Mouse (Mus musculus) forelimb bud, embryonic 11.5 days (tissue): ENCODE measurements around the gene Defb36.

Experiments used
- DNase-seq: peaks from one replicate; pipeline ENCODE4 v3.0.0-alpha.2; 2012; ENCODE audit warnings: low read depth, low spot score

Defb36 gene

GRCm38 (mm10) chr2:152604057-152604456 is at the start of gene Defb36:
Defb36 (plus strand) TSS chr2:152604327.
- no peak for DNase-seq

GRCm38 (mm10) chr2:152556655-152557054 is 47.5 kb upstream of the Defb36 start:
- no peak for DNase-seq

GRCm38 (mm10) chr2:152569038-152569437 is 35.1 kb upstream of the Defb36 start, which contains the start of gene Gm17416:
Gm17416 (plus strand) TSS chr2:152569338.
- DNase-seq, result no peak

- DNase-seq, result no peak
Measured at GRCm38 (mm10) chr2:152569881-152570280, 34.2 kb upstream of the Defb36 start.

GRCm38 (mm10) chr2:152570313-152570712 is 33.8 kb upstream of the Defb36 start:
- no peak for DNase-seq

- DNase-seq, result no peak
Measured at GRCm38 (mm10) chr2:152572114-152572794, 31.9 kb upstream of the Defb36 start, which contains the start of gene Defb21. Defb21 (plus strand) TSS chr2:152572744.

GRCm38 (mm10) chr2:152573484-152573883 is 30.6 kb upstream of the Defb36 start:
- DNase-seq, result no peak

- DNase-seq, result no peak
Measured at GRCm38 (mm10) chr2:152580107-152580506, 24.0 kb upstream of the Defb36 start, which contains the start of gene Defb19. Defb19 (minus strand) TSS chr2:152580312.

GRCm38 (mm10) chr2:152580612-152581011 is 23.5 kb upstream of the Defb36 start:
- no peak for DNase-seq

- DNase-seq, result no peak
Measured at GRCm38 (mm10) chr2:152586926-152587560, 17.1 kb upstream of the Defb36 start.

- no peak for DNase-seq
Measured at GRCm38 (mm10) chr2:152588450-152588849, 15.7 kb upstream of the Defb36 start.

GRCm38 (mm10) chr2:152589021-152589420 is 15.1 kb upstream of the Defb36 start:
- DNase-seq, result no peak

- DNase-seq, result no peak
Measured at GRCm38 (mm10) chr2:152599299-152599698, 4.8 kb upstream of the Defb36 start, which contains the start of gene Defb45. Defb45 (minus strand) TSS chr2:152599399.

GRCm38 (mm10) chr2:152600076-152600475 is 4.1 kb upstream of the Defb36 start:
- no peak for DNase-seq

GRCm38 (mm10) chr2:152601275-152601960 is 2.7 kb upstream of the Defb36 start:
- no peak for DNase-seq

GRCm38 (mm10) chr2:152607746-152608145 is 3.6 kb downstream of the Defb36 start:
- no peak for DNase-seq

- no peak for DNase-seq
Measured at GRCm38 (mm10) chr2:152608719-152609118, 4.6 kb downstream of the Defb36 start.

GRCm38 (mm10) chr2:152612193-152612592 is 8.1 kb downstream of the Defb36 start:
- DNase-seq, result no peak

GRCm38 (mm10) chr2:152615563-152615962 is 11.4 kb downstream of the Defb36 start:
- peak; percentile 84 for DNase-seq

- DNase-seq, result no peak
Measured at GRCm38 (mm10) chr2:152616470-152616869, 12.3 kb downstream of the Defb36 start.

- DNase-seq, result no peak
Measured at GRCm38 (mm10) chr2:152617374-152617773, 13.2 kb downstream of the Defb36 start.

- DNase-seq, result no peak
Measured at GRCm38 (mm10) chr2:152620367-152621134, 16.4 kb downstream of the Defb36 start.
